Mouse (Mus musculus): ENCODE results near the gene Gm5129.

GRCm38 (mm10) chr5:29736073-29736900, 551 bp upstream of the Gm5129 start:
- TF ChIP-seq CTCF (conservative IDR thresholded peaks at IDR 0.05; ENCODE audit: insufficient read depth, insufficient read length, low read depth, low read length) (no peak), POLR2A (IDR thresholded peaks at IDR 0.05; ENCODE audit: low read depth, low read length) (no peak)
